Mouse (Mus musculus): ENCODE data around the gene Adam22.
"Not testable (repeated sequence)": the region's sequence is repeated elsewhere in the genome, so short reads cannot be mapped to it uniquely, and the experiment has no call there.

Gene Adam22

DNA sequence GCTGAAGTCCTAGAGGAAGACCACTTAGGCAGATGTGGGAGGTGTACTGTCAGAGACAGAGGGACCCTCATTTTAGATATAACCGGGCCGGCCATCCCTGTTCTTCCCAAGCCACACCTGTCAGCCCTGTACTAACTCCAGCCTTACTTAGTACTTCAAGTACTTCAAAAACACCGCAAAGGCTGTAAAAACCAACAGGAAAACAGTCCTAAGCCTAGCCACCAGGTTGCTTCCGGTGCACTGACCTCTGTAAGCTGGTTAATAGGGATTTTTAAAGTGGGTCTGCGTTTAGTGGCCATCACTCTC lies 311.0 kb downstream of the Adam22 start:
- in situ Hi-C loops (cut with MboI): loop anchor here (25.0 kb wide), 1 partner anchor 355 kb away; the partner anchor contains the start of genes Dbf4 and Slc25a40

DNA sequence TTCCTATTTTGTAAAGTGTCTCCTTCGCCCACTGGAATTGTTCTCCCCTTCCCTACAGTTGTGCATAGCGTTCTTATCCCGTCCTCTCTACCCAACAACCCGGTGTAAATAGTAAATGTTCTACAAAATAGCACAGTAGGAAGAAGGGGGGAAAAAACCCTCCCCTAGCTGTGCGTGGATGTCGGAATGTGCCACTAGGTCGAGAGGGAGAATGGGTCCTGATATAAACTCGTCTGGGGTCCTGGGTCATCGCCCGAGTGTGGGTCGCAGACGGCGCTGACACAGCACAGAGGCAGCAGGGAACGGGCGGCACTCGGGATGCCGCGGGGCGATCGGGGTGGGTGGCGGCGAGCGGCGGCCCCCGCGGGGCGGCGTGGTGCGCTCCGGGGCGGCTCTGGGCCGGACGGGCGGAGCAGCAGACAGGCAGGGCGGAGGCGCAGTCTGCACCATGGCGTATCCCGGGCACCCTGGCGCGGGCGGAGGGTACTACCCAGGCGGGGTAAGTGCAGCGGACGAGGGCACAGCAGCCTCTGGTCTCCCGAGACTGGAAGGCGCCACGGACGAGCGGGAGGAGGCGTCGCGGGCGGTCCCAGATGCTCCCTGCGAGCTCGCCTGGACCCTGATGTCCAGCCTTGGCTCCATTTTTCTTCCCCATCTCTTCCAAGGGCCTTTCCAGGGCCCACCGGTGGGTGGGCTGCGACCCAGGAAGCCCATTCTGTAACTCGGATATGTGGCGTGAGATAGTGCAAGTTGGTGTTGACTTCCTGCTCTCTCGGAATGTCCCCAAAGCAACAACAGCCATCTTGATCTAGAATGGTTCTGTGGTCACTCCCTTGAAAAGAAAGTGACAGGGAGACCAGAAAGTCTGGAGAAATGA lies 311.6 kb downstream of the Adam22 start:
- in situ Hi-C loops (cut with MboI): loop anchor here (25.0 kb wide), 1 partner anchor 356 kb away; the partner anchor contains the start of genes Dbf4 and Slc25a40

- in situ Hi-C loops (cut with MboI): loop anchor here (25.0 kb wide), 1 partner anchor 357 kb away; the partner anchor contains the start of genes Dbf4 and Slc25a40
These were observed 312.2 kb downstream of the Adam22 start for GRCm38 (mm10) chr5:8055721-8056129.

- in situ Hi-C loops (cut with MboI): loop anchor here (25.0 kb wide), 1 partner anchor 358 kb away; the partner anchor contains the start of genes Dbf4 and Slc25a40
These were observed 314.1 kb downstream of the Adam22 start for GRCm38 (mm10) chr5:8053827-8054226.

DNA sequence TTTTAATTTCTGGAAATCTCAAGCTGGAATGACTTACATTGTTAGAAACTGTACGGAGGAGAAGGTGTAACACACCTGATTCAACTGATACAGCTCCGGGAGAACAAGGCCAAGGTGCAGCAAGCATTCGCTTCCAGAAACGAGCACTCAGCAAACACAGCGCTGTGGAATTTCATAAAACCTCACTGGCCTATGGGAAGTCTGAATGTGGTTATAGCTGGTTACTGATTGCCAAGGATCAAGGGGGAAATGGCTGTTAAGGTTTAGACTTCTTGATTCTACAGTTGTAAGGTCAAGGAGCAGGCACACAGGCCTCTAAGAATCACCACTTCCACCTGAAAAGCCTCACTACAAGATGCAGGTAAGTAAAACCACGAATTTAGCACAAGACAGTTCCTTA lies 322.1 kb downstream of the Adam22 start, which contains the start of gene Sri:
Sri (plus strand) TSS at position 224 of the 400 bp plus-strand sequence.
- in situ Hi-C loops (cut with MboI): no loop called here

DNA sequence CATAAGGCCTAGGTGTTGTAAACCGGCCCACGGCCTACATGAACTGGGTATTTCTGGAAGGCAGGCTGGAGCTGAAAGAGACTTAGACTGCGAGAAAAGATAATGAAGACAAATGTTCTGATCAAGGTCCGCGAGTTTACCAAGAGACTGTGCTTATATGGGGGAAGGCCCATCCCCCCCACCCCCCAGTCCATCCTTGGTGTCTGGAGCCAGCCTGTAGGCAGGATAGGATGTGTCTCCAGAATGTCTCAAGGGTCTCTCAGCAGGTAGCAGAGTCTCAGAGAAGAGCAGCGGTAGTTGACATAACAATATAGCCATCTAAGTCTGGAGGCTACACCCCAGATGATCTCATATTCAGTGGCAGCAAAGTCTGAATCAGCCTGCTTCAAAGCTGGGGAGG lies 333.4 kb downstream of the Adam22 start:
- in situ Hi-C loops (cut with MboI): not testable (repeated sequence)
